Mouse (Mus musculus): Measurements from ENCODE around the gene Gm14085. TPM values are rescaled to one million over a fixed set of nuclear protein-coding genes. Genes with fewer than 3 reads are reported as not detected.

The Gm14085 gene
- total RNA-seq, 1 experiment, result not detected

DNA sequence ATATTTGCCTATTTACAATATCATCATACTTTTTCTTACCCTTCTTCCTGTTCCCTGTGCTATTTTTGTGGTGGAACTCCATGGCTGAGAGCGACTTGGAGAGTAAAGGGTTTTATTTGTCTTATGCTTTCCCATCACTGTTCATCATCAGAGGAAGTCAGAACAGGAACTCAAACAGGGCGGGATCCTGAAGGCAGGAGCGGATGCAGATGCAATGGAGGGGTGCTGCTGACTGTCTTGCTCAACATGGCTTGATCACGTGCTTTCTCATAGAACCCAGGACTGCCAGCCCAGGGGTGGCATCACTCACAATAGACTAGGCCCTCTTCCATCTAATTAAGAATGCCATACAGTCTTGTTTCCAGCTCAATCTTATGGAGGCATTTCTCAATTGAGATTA is 34.4 kb upstream of the Gm14085 start:
- no peak overlapping the region for H3K4me3 ChIP-seq (ENCODE audit: insufficient read depth in 1 of 2, low read depth in 1 of 2, low read length in 2 of 2, poor library complexity in 1 of 2, severe bottlenecking in 1 of 2)
- H3K27ac ChIP-seq (ENCODE audit: insufficient read depth, low read depth, low read length, poor library complexity, severe bottlenecking), result no peak overlapping the region
- H3K9ac ChIP-seq (ENCODE audit: insufficient read depth, low read depth, low read length, poor library complexity, severe bottlenecking), result no peak overlapping the region
- in situ Hi-C loops (cut with MboI; ENCODE audit: low sequenced_read_pairs in 2 of 2, unreplicated experiment in 2 of 2), result no loop called here
- no peaks in the 10 kb centered on the region for H3K36me3 ChIP-seq (ENCODE audit: control insufficient read depth, insufficient read depth, low read length, poor library complexity, severe bottlenecking)
- no peaks in the 10 kb centered on the region for H3K9me3 ChIP-seq (ENCODE audit: control insufficient read depth, insufficient read depth, low read depth, low read length)
- no peak for TF ChIP-seq ZNF384 (IDR thresholded peaks at IDR 0.05; ENCODE audit: low read depth, low read length)
- TF ChIP-seq ZC3H11A (IDR thresholded peaks at IDR 0.05; ENCODE audit: borderline replicate concordance, low read depth, low read length), result no peak
- no peak for TF ChIP-seq CHD2 (IDR thresholded peaks at IDR 0.05; ENCODE audit: low read depth, low read length)
- no peaks in the 10 kb centered on the region for H3K4me1 ChIP-seq (ENCODE audit: control insufficient read depth in 2 of 2, insufficient read depth in 2 of 2, low read length in 2 of 2, poor library complexity in 1 of 2)
- DNase-seq (ENCODE audit: low read depth, low spot score), result no peak

DNA sequence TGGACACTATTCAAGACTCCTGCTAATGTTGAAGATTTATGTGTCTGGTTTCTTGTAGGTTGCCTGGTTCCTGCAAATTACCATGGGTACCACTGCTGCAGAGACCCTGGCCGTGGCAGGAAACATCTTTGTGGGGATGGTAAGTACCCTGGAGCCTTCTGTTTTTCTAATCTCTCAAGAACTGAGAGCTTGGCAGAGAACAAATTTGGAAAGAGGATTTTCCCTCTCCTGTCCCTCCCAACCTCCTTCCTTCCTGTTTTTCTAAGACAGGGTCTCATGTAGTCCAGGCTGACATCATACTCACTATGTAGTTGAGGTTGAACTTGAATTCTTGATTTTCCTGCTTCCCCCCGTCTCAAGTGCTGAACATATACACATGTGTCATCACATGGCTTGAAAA is 32.3 kb upstream of the Gm14085 start:
- Histone ChIP-seq H3K4me3 (ENCODE audit: insufficient read depth in 1 of 2, low read depth in 1 of 2, low read length in 2 of 2, poor library complexity in 1 of 2, severe bottlenecking in 1 of 2) (no peak overlapping the region), H3K4me1 (ENCODE audit: control insufficient read depth in 2 of 2, insufficient read depth in 2 of 2, low read length in 2 of 2, poor library complexity in 1 of 2) (no peaks in the 10 kb centered on the region), H3K9ac (ENCODE audit: insufficient read depth, low read depth, low read length, poor library complexity, severe bottlenecking) (no peak overlapping the region), H3K36me3 (ENCODE audit: control insufficient read depth, insufficient read depth, low read length, poor library complexity, severe bottlenecking) (no peaks in the 10 kb centered on the region), H3K9me3 (ENCODE audit: control insufficient read depth, insufficient read depth, low read depth, low read length) (no peaks in the 10 kb centered on the region), H3K27ac (ENCODE audit: insufficient read depth, low read depth, low read length, poor library complexity, severe bottlenecking) (no peak overlapping the region)
- DNase-seq (ENCODE audit: low read depth, low spot score), result no peak
- in situ Hi-C loops (cut with MboI; ENCODE audit: low sequenced_read_pairs in 2 of 2, unreplicated experiment in 2 of 2), result no loop called here
- TF ChIP-seq ZC3H11A (IDR thresholded peaks at IDR 0.05; ENCODE audit: borderline replicate concordance, low read depth, low read length) (no peak), ZNF384 (IDR thresholded peaks at IDR 0.05; ENCODE audit: low read depth, low read length) (no peak), MAFK (IDR thresholded peaks at IDR 0.05; ENCODE audit: insufficient read depth, low read depth, low read length) (no peak), CHD2 (IDR thresholded peaks at IDR 0.05; ENCODE audit: low read depth, low read length) (no peak), HCFC1 (IDR thresholded peaks at IDR 0.05; ENCODE audit: borderline replicate concordance, insufficient read depth, low read length) (no peak)

DNA sequence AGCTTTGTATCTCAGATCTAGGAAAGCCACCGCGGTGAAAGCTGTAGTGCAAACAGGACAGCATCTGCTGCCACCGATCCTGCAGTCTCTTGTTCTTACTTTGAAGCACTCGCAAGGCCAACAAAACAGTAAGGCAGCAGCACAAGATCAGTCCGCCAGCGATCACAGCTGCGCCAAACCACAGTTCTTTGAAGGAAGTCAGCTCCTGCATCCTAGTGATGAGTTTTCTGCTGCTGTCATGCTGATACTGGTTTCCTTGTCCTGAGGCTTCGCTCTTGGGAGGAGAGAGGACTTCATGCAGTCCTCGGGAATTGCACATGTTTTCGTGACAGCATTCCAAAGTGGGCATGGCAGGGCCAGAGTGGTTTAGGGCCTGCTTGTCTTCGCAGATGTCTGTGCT is 17.8 kb upstream of the Gm14085 start:
- Histone ChIP-seq H3K27ac (ENCODE audit: insufficient read depth, low read depth, low read length, poor library complexity, severe bottlenecking) (no peak overlapping the region), H3K4me1 (ENCODE audit: control insufficient read depth in 2 of 2, insufficient read depth in 2 of 2, low read length in 2 of 2, poor library complexity in 1 of 2) (peaks cover 0 to 3% of the 10 kb centered on the region in 2 experiments; a peak in 1 of 4 replicates), H3K9me3 (ENCODE audit: control insufficient read depth, insufficient read depth, low read depth, low read length) (no peaks in the 10 kb centered on the region), H3K9ac (ENCODE audit: insufficient read depth, low read depth, low read length, poor library complexity, severe bottlenecking) (no peak overlapping the region), H3K4me3 (ENCODE audit: insufficient read depth in 1 of 2, low read depth in 1 of 2, low read length in 2 of 2, poor library complexity in 1 of 2, severe bottlenecking in 1 of 2) (peak overlapping the region; percentile 62 to 67; a peak in 2 of 4 replicates), H3K36me3 (ENCODE audit: control insufficient read depth, insufficient read depth, low read length, poor library complexity, severe bottlenecking) (no peaks in the 10 kb centered on the region)
- no peak for DNase-seq (ENCODE audit: low read depth, low spot score)
- in situ Hi-C loops (cut with MboI; ENCODE audit: low sequenced_read_pairs in 2 of 2, unreplicated experiment in 2 of 2), result no loop called here
- TF ChIP-seq MAFK (IDR thresholded peaks at IDR 0.05; ENCODE audit: insufficient read depth, low read depth, low read length) (no peak), HCFC1 (IDR thresholded peaks at IDR 0.05; ENCODE audit: borderline replicate concordance, insufficient read depth, low read length) (no peak), ZC3H11A (IDR thresholded peaks at IDR 0.05; ENCODE audit: borderline replicate concordance, low read depth, low read length) (no peak), ZNF384 (IDR thresholded peaks at IDR 0.05; ENCODE audit: low read depth, low read length) (no peak), CHD2 (IDR thresholded peaks at IDR 0.05; ENCODE audit: low read depth, low read length) (no peak)

DNA sequence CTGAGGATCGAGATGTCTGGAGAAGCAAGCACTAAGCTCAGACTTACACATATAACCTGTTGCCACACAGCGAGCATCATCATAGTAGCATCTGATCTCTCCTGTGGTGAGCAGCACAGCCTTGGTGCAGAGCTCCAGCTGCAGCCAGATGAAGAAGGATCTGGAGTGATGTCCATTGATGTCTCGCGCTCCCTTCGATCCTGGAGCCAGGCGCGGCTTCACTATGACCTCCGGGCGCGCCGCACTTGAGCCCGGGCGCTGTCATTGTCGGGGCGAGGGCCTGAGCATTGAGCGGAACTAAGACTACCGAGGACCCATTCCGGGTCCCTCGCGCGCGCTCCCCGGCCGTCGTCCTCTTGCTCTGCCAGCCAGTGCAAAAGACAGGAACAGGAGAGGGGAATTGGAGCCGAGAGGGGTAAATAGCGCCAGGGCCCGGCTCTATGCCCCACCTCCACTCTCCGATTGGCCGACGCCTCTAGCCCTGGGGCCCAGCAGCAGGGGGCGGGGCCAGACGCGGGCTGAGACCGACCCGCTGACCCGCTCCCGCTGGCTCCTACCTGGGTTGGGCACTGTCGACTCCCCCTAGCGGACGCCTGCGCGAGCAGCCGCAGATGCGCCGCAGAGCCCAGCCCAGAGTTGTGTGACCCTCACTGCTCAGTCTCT is 17.3 kb upstream of the Gm14085 start:
- H3K27ac ChIP-seq (ENCODE audit: insufficient read depth, low read depth, low read length, poor library complexity, severe bottlenecking), result no peak overlapping the region
- no peaks in the 10 kb centered on the region for H3K36me3 ChIP-seq (ENCODE audit: control insufficient read depth, insufficient read depth, low read length, poor library complexity, severe bottlenecking)
- in situ Hi-C loops (cut with MboI; ENCODE audit: low sequenced_read_pairs in 2 of 2, unreplicated experiment in 2 of 2), result no loop called here
- no peak overlapping the region for H3K9ac ChIP-seq (ENCODE audit: insufficient read depth, low read depth, low read length, poor library complexity, severe bottlenecking)
- peaks cover 0 to 3% of the 10 kb centered on the region in 2 experiments; a peak in 1 of 4 replicates for H3K4me1 ChIP-seq (ENCODE audit: control insufficient read depth in 2 of 2, insufficient read depth in 2 of 2, low read length in 2 of 2, poor library complexity in 1 of 2)
- peak overlapping the region; percentile 62 to 67 for H3K4me3 ChIP-seq (ENCODE audit: insufficient read depth in 1 of 2, low read depth in 1 of 2, low read length in 2 of 2, poor library complexity in 1 of 2, severe bottlenecking in 1 of 2)
- DNase-seq (ENCODE audit: low read depth, low spot score), result peak; percentile 89
- H3K9me3 ChIP-seq (ENCODE audit: control insufficient read depth, insufficient read depth, low read depth, low read length), result no peaks in the 10 kb centered on the region
- no peak for TF ChIP-seq ZNF384 (IDR thresholded peaks at IDR 0.05; ENCODE audit: low read depth, low read length)
- no peak for TF ChIP-seq HCFC1 (IDR thresholded peaks at IDR 0.05; ENCODE audit: borderline replicate concordance, insufficient read depth, low read length)
- TF ChIP-seq MAFK (IDR thresholded peaks at IDR 0.05; ENCODE audit: insufficient read depth, low read depth, low read length), result no peak
- TF ChIP-seq CHD2 (IDR thresholded peaks at IDR 0.05; ENCODE audit: low read depth, low read length), result no peak
- no peak for TF ChIP-seq ZC3H11A (IDR thresholded peaks at IDR 0.05; ENCODE audit: borderline replicate concordance, low read depth, low read length)

All from ES-E14 (cell line).